Mouse (Mus musculus): ENCODE data around the gene Ccng2.

Gene Ccng2

GRCm38 (mm10) chr5:93266883-93267704 is at the start of gene Ccng2:
Gene Ccng2, plus strand, starts transcription at chr5:93267257.
- DNase-seq, result peak; percentile 96

GRCm38 (mm10) chr5:93218375-93218774 is 48.7 kb upstream of the Ccng2 start:
- DNase-seq, result no peak

DNA sequence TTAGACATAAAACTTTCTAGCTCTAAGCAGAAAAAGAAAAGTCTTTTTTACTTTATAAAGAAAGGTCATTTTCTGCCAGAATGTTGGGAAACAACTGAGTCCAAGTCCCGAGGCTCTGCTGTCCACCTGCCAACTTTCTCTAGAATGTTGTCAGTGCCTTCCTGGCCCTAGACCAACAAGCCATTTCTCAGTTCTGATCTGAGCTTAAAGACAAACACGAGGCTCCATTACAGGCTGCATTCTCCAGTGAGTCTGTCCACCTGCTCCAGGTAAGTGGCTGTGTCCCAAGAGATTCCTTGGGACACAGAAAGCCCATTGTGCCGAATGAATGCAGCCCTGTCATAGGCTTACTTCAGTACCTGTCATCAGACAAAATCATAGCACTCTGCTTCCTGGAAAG is 45.4 kb upstream of the Ccng2 start:
- DNase-seq, result no peak

DNA sequence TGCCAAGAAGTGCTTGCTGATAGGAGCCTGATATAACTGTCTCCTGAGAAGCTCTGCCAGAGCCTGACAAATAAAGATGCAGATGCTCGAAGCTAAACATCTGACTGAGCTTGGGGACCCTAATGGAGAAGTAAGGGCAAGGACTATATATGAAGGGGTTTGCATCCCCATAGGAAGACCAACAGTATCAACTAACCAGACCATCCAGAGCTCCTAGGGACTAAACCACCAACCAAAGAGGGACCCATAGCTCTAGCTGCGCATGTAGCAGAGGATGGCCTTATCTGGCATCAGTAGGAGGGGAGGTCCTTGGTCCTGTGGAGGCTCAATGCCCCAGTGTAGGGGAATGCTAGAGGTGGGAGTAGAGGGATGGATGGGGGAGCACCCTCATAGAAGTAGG is 42.5 kb upstream of the Ccng2 start:
- DNase-seq, result no peak

DNA sequence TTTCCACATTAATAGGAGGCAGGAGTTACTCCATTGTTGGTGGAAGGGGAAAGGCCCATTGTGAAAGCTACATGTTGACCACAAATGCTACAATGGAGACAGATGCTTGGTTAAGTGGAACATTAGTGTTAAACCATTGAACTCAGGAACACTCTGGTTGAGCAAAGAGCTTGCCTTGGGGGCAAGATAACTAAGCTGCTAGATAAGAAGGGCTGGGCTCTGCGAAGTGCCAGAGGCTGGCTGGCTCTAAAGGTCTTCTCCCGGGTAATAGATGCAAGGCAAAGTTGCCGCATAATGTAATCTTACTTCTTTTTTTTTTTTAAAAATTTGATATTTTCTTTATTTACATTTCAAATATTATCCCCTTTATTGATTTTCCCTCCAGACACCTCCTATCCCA is 39.9 kb upstream of the Ccng2 start:
- no peak for DNase-seq

DNA sequence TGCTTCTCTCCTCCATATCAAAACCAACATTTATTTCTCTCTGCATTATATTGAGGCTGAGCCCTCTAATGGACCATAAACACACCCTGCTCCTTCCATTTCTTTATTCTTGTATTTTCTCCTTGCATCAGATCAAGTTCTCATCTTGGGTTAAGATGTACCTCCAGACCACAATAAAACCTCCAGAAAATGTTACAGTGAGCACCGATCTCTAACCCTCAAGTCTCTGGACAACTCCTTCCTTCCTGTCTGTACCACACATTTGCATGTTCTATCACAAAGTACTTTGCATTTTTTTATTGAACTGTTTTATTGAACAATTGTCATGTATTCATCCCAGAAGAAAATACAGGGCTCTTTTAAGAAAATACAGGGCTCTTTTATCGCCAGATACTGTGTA is 37.5 kb upstream of the Ccng2 start:
- DNase-seq, result no peak

DNA sequence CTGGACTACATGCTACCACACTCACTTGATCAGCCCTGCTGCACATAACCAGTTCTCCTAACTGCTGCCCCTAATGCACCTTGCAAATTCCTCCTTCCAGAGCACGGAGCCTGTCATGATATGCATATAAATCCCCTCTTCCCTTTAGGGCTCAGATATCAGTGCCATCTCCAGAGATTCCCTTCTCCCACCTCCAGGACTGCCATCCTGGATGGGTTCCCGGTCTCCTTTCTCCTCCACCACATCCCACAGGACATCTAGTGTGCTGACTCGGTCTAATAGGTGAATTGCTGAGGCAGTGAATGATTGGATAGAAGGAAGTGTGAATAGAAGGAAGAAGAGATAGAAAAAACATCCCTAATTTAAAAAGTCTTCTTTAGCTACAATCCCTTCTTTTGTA is 35.3 kb upstream of the Ccng2 start:
- no peak for DNase-seq

DNA sequence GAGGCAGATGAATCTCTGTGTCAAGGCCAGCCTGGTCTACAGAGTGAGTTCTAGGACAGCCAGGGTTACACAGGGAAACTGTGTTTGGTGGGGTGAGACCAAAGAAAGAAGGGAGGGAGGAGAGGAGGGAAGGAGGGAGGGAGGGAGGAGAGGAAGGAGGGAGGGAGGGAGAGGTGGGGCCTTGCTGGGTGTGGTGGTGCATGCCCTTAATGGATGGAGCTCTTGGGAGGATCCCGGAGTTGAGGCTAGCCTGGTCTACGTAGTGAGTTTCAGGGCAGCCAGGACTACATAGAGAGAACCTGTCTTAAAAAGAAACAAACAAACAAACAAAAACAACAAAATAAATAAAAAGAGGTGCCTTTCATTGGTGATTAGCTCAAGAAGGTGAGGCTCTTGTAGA is 34.2 kb upstream of the Ccng2 start:
- no peak for DNase-seq

DNA sequence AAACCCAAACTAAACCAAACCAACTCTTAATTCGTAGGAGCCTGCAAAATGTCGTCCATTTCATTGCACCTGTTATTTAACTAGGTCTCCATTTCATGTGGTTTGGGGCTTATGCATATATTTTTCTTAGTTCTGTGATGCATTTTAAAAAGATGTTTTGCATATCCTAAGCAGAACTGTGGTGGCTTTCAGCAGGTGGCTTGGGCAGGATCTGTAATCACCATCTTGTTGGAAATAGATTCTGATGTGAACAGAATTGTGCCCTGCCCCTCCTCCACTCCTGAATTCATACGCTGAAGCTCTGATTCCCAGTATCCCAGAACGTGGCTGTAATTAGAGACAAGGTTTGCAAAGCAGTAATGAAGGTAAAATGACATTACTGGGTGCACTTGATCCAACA is 32.9 kb upstream of the Ccng2 start:
- DNase-seq, result no peak

GRCm38 (mm10) chr5:93234605-93235004 is 32.5 kb upstream of the Ccng2 start:
- no peak for DNase-seq

DNA sequence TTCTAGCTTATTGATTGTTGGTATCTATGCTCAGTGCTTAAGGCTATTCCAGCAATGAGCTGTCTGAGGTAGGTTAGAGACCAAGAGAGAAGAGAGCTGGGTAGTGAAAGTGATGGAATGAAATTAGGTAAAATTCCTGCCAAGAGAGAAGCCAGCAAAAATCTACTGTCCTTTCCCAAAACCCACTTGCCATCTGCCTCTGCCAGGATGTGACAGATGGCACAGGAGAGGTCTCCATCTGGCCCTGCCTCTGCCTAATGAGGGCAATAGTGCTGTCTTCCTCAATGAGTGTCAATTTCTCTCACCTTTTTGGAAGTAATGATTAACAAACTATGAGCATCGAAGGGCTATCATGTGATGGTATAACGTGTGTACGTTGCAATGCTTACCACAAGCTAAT is 31.2 kb upstream of the Ccng2 start:
- DNase-seq, result no peak

GRCm38 (mm10) chr5:93236541-93236940 is 30.5 kb upstream of the Ccng2 start:
- DNase-seq, result no peak

DNA sequence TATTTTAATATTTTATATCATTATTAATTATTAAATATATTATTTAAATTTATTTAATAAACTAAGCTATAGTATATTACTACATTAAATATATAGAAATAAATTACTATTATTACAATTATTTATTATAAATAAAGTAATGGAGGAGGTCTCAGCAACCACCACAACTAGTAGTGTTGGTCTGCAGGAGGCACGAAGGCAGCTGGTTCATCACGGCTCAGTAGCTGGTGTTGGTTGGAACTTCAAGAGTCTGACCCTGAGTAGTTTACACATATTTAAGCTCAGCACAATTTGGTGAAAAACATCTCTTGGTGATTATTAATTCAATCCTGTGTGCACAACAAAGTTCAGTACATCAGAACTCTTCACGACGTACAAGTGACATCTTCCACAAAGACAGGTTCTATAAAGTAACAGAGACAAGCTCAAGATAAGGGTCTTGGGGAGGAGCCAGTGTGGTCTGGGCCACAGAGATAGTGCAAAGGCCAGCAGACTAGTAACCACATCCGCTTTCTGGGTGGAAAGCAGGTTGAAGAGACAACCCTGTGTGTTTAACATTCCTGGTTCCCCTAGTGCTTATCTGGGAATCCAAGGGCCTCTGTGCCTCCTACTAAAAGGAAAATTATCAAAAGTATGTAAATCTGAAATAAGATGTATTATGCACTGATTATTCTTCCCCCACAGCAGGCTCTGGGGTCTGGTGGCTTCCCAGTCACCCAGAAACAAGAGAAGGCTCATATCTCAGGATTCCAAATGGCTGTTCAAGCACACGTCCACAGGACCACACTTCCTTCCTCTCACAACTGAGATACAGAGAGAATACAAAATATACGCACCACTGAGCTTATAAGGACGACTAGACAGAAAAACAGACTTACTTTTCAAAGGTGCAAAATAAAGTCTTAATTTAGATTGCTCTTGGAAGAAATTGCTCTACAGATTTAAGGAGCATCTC is 27.2 kb upstream of the Ccng2 start:
- peak; percentile 46 for DNase-seq

- no peak for DNase-seq
Observed at GRCm38 (mm10) chr5:93245280-93245679, 21.8 kb upstream of the Ccng2 start.

DNA sequence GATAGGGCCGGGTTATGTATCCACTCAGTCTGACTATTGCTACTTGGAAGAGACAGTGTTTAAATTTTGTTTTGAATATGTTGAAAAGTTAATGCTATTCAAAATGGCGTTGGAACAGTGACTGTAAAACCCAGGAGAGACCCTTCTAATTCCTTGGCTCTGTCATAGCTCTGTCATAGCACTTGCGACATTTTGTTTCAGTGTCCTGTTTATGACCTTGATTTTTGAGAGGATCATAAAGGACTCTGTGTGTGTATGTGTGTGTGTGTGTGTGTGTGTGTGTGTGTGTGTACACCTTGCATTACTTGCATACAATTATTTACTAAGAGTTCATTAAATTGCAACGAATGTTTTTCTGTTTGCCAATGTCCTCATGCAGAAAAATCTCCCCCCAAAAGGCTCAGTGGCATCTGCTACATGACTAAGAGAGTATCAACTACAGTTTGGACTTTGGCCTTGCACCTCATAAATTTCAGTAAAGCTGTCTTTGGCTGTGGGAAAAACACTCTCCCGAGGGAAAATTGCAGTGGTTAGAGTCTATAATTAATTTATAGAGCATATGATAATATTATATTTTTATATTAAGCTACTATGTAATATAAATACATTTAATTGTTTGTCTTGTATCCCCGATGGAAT is 17.0 kb upstream of the Ccng2 start:
- no peak for DNase-seq

DNA sequence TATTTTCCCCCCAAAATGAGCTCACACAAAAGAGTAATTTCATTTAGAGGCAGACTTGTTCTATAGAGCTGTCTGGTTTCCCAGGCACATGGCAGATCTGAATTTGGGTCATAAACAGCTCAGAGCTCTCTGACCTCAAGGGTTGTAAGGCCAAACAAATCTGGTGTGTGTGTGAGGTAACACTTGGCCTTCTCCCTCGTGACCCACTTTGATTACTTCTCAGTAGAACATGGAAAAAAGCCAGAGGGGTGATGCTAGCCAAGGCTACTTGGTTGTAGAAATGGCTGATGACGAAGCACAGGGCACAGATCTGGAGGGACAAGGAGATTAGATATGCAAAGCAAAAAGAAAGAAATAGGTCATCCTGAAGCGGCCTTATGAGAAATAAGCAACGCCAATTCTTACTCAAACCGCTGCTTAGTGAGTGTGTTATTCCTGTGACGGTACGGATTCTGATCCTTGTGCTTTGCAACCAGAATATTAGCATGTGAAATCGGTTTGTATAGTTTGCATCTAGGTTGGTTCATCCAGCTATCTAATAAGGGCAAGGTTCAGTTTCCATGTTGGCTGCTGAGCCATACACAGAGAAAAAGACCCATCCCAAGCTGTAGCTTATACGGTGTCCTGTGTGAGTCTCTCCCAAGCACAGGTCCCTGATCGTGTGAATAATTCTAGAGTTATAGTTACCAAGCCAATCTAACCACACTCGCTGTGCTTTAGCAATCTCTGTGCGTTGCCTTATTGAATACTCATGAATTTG is 15.9 kb upstream of the Ccng2 start:
- no peak for DNase-seq

DNA sequence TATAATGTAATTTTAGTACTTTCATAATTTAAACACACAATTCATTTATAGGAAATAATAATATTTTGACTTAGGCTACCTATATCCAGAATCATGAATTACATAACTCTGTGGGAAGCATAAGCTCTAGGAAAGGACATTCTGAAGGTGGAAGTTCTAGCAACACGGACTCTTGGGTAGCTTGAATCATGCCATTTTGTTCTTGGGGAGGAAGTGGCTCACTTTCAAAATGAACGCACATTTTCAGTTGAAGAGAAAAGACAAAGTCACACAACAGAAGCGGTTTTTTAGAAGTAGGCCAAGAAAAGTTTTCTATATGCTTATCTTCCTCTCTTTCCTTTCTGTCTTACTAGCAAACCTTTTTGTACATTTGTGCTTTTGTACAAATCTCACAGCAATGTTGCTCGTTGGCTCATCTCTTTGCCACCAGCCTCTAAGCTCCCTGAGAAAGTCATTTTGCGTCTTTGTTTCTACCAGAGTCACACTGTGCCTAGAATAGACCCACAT is 11.2 kb upstream of the Ccng2 start:
- DNase-seq, result no peak

DNA sequence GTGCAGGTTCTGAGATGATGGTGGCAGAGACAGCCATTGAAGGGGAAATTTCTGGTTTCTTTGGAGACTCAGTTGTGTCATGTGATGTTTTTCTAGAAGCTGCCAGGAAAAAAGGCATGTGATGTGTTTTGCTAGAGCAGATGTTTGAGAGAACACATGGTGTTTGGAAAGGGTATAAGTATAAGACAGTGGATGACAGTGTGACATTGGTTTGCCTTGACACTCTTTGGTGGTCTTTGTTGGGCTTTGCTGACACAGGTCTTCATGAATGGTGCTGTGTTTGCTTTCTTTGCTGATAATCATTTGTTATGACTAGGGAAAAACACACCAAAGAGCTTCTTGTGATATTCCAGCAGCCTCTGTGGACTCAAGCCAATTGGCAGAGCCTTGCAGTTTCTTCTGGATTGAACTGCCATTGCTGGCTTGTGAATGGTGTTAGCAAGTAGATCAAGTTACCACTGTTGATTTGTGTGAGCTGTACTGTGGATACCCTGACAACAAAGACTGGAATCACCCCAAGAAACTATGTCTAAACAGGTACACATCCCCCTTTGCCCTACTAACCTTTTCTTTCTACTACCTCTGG is 10.1 kb upstream of the Ccng2 start:
- no peak for DNase-seq

DNA sequence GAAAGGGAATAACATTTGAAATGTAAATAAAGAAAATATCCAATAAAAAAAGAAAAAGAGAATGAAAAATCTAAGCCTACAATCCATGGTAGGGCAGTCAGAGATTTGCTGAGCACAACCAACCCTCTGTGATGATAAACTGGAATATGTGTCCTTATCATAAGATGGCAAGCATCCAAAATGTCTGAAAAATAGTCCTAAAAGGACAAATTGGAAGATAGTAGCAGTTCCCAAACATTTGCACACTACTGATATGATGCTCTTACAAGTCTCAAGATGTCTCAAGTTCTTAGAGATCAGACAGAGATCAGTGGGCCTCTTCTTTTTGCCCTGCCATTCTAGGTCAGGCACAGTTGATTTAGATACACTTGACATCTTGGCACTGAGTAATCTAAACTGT is 7.7 kb upstream of the Ccng2 start:
- DNase-seq, result no peak

- no peak for DNase-seq
Observed at GRCm38 (mm10) chr5:93260983-93261382, 6.1 kb upstream of the Ccng2 start.

GRCm38 (mm10) chr5:93262751-93263150 is 4.3 kb upstream of the Ccng2 start:
- no peak for DNase-seq
